ENCODE assay signal across 7 mouse cellular contexts in genomic region chr11:94211651-94212488, GRCm38 (mm10). TPM values are rescaled to one million over a fixed set of nuclear protein-coding genes. Genes with fewer than 3 reads are reported as not detected.
DNase-seq lines count a peak whose midpoint lies in the region; ATAC-seq and TF ChIP-seq lines count a peak whose summit lies in the region.

No protein-coding gene starts in this region.

- peak overlapping the region; percentile 100 for H3K4me2 ChIP-seq in intestine, embryonic 14.5 days (ENCODE audit: low read length)

- no peaks in the 10 kb centered on the region for H3K9me3 ChIP-seq in intestine, embryonic 14.5 days (ENCODE audit: control insufficient read depth, low read length)
- H3K9me3 ChIP-seq in limb, embryonic 10.5 days (replicated peaks), result no peaks in the 10 kb centered on the region
- H3K9me3 ChIP-seq in midbrain, embryonic 10.5 days (replicated peaks), result no peaks in the 10 kb centered on the region

- peak overlapping the region; percentile 74 for H3K27ac ChIP-seq in cortical plate, adult 2 months (ENCODE audit: insufficient read depth, low read length)
- peak overlapping the region; percentile 96 for H3K27ac ChIP-seq in intestine, embryonic 14.5 days (ENCODE audit: low read depth)
- peak overlapping the region; percentile 99 for H3K27ac ChIP-seq in limb, embryonic 10.5 days
- peak overlapping the region; percentile 96 for H3K27ac ChIP-seq in midbrain, embryonic 10.5 days (replicated peaks)

- no peaks in the 10 kb centered on the region for H3K27me3 ChIP-seq in intestine, embryonic 14.5 days (replicated peaks; ENCODE audit: control insufficient read depth, insufficient read depth, low read length)
- no peaks in the 10 kb centered on the region for H3K27me3 ChIP-seq in limb, embryonic 10.5 days (ENCODE audit: low read depth, poor library complexity, severe bottlenecking)
- H3K27me3 ChIP-seq in midbrain, embryonic 10.5 days (ENCODE audit: low read depth, poor library complexity, severe bottlenecking), result no peaks in the 10 kb centered on the region

- ATAC-seq in intestine, embryonic 14.5 days (replicated peaks; ENCODE audit: low FRiP score, low TSS enrichment, low read depth), result peak; percentile 45

- H3K9ac ChIP-seq in intestine, embryonic 14.5 days (ENCODE audit: low read length), result peak overlapping the region; percentile 76

- H3K4me1 ChIP-seq in cortical plate, adult 2 months (ENCODE audit: control insufficient read depth, insufficient read depth, low read length), result peaks cover 8% of the 10 kb centered on the region
- H3K4me1 ChIP-seq in intestine, embryonic 14.5 days (replicated peaks; ENCODE audit: control insufficient read depth, insufficient read depth, low read length), result peaks cover 7% of the 10 kb centered on the region
- peaks cover 28% of the 10 kb centered on the region for H3K4me1 ChIP-seq in limb, embryonic 10.5 days
- peaks cover 54% of the 10 kb centered on the region for H3K4me1 ChIP-seq in midbrain, embryonic 10.5 days

- under 1% methylated on average over 41 of the region's 61 CpGs for WGBS in intestine, embryonic 14.5 days
- WGBS in limb, embryonic 10.5 days, result under 1% methylated on average over 51 of the region's 61 CpGs
- under 1% methylated on average over 48 of the region's 61 CpGs for WGBS in midbrain, embryonic 10.5 days

- peak overlapping the region; percentile 51 for H3K4me3 ChIP-seq in cortical plate, adult 2 months (ENCODE audit: insufficient read depth, low read length)
- H3K4me3 ChIP-seq in intestine, embryonic 14.5 days (ENCODE audit: low read depth, low read length), result peak overlapping the region; percentile 67
- H3K4me3 ChIP-seq in limb, embryonic 10.5 days, result peak overlapping the region; percentile 91
- H3K4me3 ChIP-seq in midbrain, embryonic 10.5 days, result peak overlapping the region; percentile 78

- intact Hi-C loops in gastrocnemius, postnatal 14 days (cut with DNase I; ENCODE audit: low total_unique reads), result loop anchor here (5.0 kb wide), 1 partner anchor 75 kb away; no protein-coding TSS in a partner anchor

- TF ChIP-seq POLR2A in cortical plate, adult 2 months (IDR thresholded peaks at IDR 0.05; ENCODE audit: extremely low read depth, insufficient read depth, low read length), result peak; percentile 43; the same call in 1 of the 2 replicates

- no peak for TF ChIP-seq CTCF in cortical plate, adult 2 months (IDR thresholded peaks at IDR 0.05; ENCODE audit: extremely low read depth, insufficient read depth, low read length)

- H3K36me3 ChIP-seq in intestine, embryonic 14.5 days (ENCODE audit: control insufficient read depth, insufficient read depth, low read length), result peaks cover 19% of the 10 kb centered on the region
- peaks cover 22% of the 10 kb centered on the region for H3K36me3 ChIP-seq in limb, embryonic 10.5 days
- H3K36me3 ChIP-seq in midbrain, embryonic 10.5 days, result peaks cover 23% of the 10 kb centered on the region

- peak; percentile 64 to 70 for DNase-seq in adrenal gland, adult 18-20 months (ENCODE audit: low spot score in 2 of 2)
- peak; percentile 88 for DNase-seq in gastrocnemius, postnatal 14 days
- peak; percentile 69 for DNase-seq in intestine, embryonic 14.5 days (ENCODE audit: low spot score)
- peak; percentile 89 for DNase-seq in limb, embryonic 10.5 days (ENCODE audit: low spot score)
- peak; percentile 86 for DNase-seq in midbrain, embryonic 10.5 days (ENCODE audit: low spot score)
- DNase-seq in spleen, adult 18-20 months, result peak; percentile 61 to 62

RNA-seq across cellular contexts. Expression of gene Tob1, which starts 0.6 kb away (rescaled TPM):
- total RNA-seq in adrenal gland, adult 18-20 months (2021), result 100 to 1,000 TPM; 170 to 250 TPM
- polyA plus RNA-seq in cortical plate, adult 2 months (2012; rRNA removed), result 31.6 and 33.8 TPM in 2 replicates
- total RNA-seq in gastrocnemius, postnatal 14 days (2021), result 100 to 1,000 TPM; 133 to 139 TPM
- 16.7 and 24.1 TPM in 2 replicates for polyA plus RNA-seq in intestine, embryonic 14.5 days (2014; fragmentation: Nextera tagmentation; extraction: Ambion mirVana)
- polyA plus RNA-seq in limb, embryonic 10.5 days (2016; fragmentation: Nextera tagmentation; extraction: Ambion mirVana), result 15.0 and 22.5 TPM in 2 replicates
- 18.4 and 21.6 TPM in 2 replicates for polyA plus RNA-seq in midbrain, embryonic 10.5 days (2016; fragmentation: Nextera tagmentation; extraction: Ambion mirVana)

RNA-seq across cellular contexts. Expression of gene Wfikkn2, which starts 33.9 kb away (rescaled TPM):
- total RNA-seq in adrenal gland, adult 18-20 months (2021), result 1 to 10 TPM in 1 of 2 experiments, under 1 TPM in 1; 0.53 to 2.2 TPM
- polyA plus RNA-seq in cortical plate, adult 2 months (2012; rRNA removed), result 1.1 and 1.3 TPM in 2 replicates
- 1 to 10 TPM; 2.7 to 2.9 TPM for total RNA-seq in gastrocnemius, postnatal 14 days (2021)
- 1.3 and 1.7 TPM in 2 replicates for polyA plus RNA-seq in intestine, embryonic 14.5 days (2014; fragmentation: Nextera tagmentation; extraction: Ambion mirVana)
- 1.6 and 7.9 TPM in 2 replicates for polyA plus RNA-seq in limb, embryonic 10.5 days (2016; fragmentation: Nextera tagmentation; extraction: Ambion mirVana)
- 0.27 and 0.99 TPM in 2 replicates for polyA plus RNA-seq in midbrain, embryonic 10.5 days (2016; fragmentation: Nextera tagmentation; extraction: Ambion mirVana)

Comparison
In these comparisons a context has a peak if more than half of its experiments do, and no peak if none do; other contexts are left out.
1. Peak in every context shown above with its lines: DNase-seq, ATAC-seq, H3K4me3 ChIP-seq and H3K27ac ChIP-seq.